Mouse (Mus musculus): ENCODE data around the gene Asah2. TPM values are rescaled to one million over a fixed set of nuclear protein-coding genes. Genes with fewer than 3 reads are reported as not detected.

The Asah2 gene
- polyA plus RNA-seq, 1 experiment: 20.0 TPM

DNA sequence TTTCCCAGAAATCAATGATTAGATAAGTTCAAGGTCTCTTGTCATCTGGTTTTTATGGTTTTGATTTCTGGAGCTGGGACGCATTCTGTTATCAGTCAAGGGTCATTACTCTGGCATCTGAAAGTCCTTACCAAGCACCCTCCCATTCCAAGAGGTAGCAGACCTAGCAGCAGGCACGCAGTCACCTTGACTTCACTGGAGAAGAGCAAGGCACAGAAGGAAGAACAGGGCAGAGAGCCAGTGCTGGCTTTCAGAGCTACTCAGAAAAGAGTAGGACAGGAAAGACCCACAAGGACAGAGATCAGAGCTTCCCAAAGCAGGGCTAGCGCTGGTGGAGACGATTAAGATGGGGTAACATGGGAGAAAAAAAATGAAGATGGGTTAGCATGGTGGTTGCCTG is 75.1 kb downstream of the Asah2 start:
- Histone ChIP-seq H3K27ac (ENCODE audit: insufficient read depth, low read depth, low read length) (no peak overlapping the region), H3K36me3 (ENCODE audit: control insufficient read depth, insufficient read depth, low read length) (no peaks in the 10 kb centered on the region), H3K4me3 (ENCODE audit: insufficient read depth, low read depth, low read length) (no peak overlapping the region), H3K4me1 (ENCODE audit: control insufficient read depth, insufficient read depth, low read length) (no peaks in the 10 kb centered on the region), H3K27me3 (replicated peaks; ENCODE audit: control insufficient read depth, insufficient read depth, low read length) (no peaks in the 10 kb centered on the region)
- TF ChIP-seq CTCF (conservative IDR thresholded peaks at IDR 0.05; ENCODE audit: insufficient read depth, insufficient read length, low read depth, low read length) (no peak), POLR2A (IDR thresholded peaks at IDR 0.05; ENCODE audit: low read depth, low read length) (no peak)
- DNase-seq: no peak
- 65% methylated on average over 4 of the region's 4 CpGs for WGBS

DNA sequence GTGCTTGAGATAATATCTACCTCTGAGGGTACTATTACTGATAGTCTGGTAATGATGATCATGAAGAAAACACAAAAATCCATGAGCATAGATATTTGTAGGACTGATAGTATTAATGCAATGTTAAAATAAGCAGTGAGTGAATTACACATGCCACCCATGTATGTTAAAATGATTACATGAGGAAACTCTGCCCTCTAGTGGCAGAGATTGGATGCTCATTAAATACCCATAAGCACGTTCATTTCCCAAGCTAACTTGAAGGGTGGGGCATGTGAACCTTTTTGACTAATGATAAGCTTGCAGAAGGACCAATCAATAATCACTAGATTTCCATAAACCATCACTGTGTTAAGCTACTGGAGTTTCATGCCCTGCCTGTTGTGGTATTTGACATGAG is 77.6 kb downstream of the Asah2 start:
- H3K4me1 ChIP-seq (ENCODE audit: control insufficient read depth, insufficient read depth, low read length): no peaks in the 10 kb centered on the region
- H3K27ac ChIP-seq (ENCODE audit: insufficient read depth, low read depth, low read length): no peak overlapping the region
- H3K4me3 ChIP-seq (ENCODE audit: insufficient read depth, low read depth, low read length): no peak overlapping the region
- no peaks in the 10 kb centered on the region for H3K27me3 ChIP-seq (replicated peaks; ENCODE audit: control insufficient read depth, insufficient read depth, low read length)
- no peaks in the 10 kb centered on the region for H3K36me3 ChIP-seq (ENCODE audit: control insufficient read depth, insufficient read depth, low read length)
- WGBS: 0% methylated on average over 1 of the region's 1 CpGs
- DNase-seq: peak; percentile 64
- TF ChIP-seq CTCF (conservative IDR thresholded peaks at IDR 0.05; ENCODE audit: insufficient read depth, insufficient read length, low read depth, low read length) (no peak), POLR2A (IDR thresholded peaks at IDR 0.05; ENCODE audit: low read depth, low read length) (no peak)

DNA sequence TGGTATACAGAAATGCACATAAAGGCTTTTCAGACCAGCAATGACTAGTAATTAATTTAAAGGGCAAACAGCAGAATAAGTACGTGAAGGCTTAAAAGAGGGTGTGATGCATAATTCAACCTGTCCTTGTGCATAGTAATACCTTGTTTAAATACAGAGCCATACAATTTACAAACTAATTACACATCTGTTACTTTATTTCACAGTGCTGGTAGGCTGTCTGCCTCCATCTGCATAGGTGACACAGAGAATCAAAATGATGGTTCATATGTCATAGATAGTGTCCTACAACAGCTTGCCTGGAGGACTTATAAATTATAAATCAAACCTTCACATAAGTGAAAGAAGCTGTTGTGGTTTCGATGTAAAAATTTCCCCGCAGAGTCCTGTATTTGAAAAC is 82.6 kb downstream of the Asah2 start:
- H3K4me1 ChIP-seq (ENCODE audit: control insufficient read depth, insufficient read depth, low read length): no peaks in the 10 kb centered on the region
- DNase-seq: no peak
- WGBS: 90% methylated on average over 3 of the region's 3 CpGs

DNA sequence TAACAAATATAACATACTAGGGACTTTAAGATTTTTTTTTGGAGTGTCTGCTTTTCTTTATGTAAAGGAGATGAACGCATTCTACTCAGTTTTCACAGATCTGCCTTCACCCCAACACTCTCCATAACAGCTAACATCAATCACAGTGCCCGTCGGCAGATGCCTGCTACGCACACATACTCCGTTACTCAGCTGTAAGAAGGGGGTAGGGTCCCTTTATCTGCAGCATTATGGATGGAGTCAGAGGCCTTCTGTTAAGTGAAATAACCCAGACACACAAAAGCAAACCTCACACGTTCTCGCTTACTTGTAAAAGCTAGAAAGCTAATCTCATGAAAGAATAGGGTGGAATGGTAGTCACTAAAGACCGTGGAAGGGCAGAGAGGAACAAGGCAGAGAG is 88.3 kb downstream of the Asah2 start:
- H3K4me3 ChIP-seq (ENCODE audit: insufficient read depth, low read depth, low read length): no peak overlapping the region
- H3K36me3 ChIP-seq (ENCODE audit: control insufficient read depth, insufficient read depth, low read length): no peaks in the 10 kb centered on the region; the same call in 1 of the 2 replicates
- 86% methylated on average over 8 of the region's 8 CpGs for whole genome bisulfite sequencing

More for the DNA sequence above, 82.6 kb downstream of the Asah2 start:
- Histone ChIP-seq H3K4me3 (ENCODE audit: insufficient read depth, low read depth, low read length) (no peak overlapping the region), H3K27ac (ENCODE audit: insufficient read depth, low read depth, low read length) (no peak overlapping the region), H3K36me3 (ENCODE audit: control insufficient read depth, insufficient read depth, low read length) (no peaks in the 10 kb centered on the region; the same call in 1 of the 2 replicates), H3K27me3 (replicated peaks; ENCODE audit: control insufficient read depth, insufficient read depth, low read length) (no peaks in the 10 kb centered on the region)
- TF ChIP-seq CTCF (conservative IDR thresholded peaks at IDR 0.05; ENCODE audit: insufficient read depth, insufficient read length, low read depth, low read length) (no peak), POLR2A (IDR thresholded peaks at IDR 0.05; ENCODE audit: low read depth, low read length) (no peak)

GRCm38 (mm10) chr19:32018585-32018984 is 89.4 kb downstream of the Asah2 start:
- Histone ChIP-seq H3K4me1 (ENCODE audit: control insufficient read depth, insufficient read depth, low read length) (0 out of 2 replicates have a peak, but pooled peaks cover 3% of the 10 kb centered on the region), H3K4me3 (ENCODE audit: insufficient read depth, low read depth, low read length) (no peak overlapping the region), H3K36me3 (ENCODE audit: control insufficient read depth, insufficient read depth, low read length) (no peaks in the 10 kb centered on the region; the same call in none of the 2 replicates), H3K27me3 (replicated peaks; ENCODE audit: control insufficient read depth, insufficient read depth, low read length) (no peaks in the 10 kb centered on the region), H3K27ac (ENCODE audit: insufficient read depth, low read depth, low read length) (no peak overlapping the region)
- TF ChIP-seq POLR2A (IDR thresholded peaks at IDR 0.05; ENCODE audit: low read depth, low read length): no peak
- no peak for TF ChIP-seq CTCF (conservative IDR thresholded peaks at IDR 0.05; ENCODE audit: insufficient read depth, insufficient read length, low read depth, low read length)
- DNase-seq: peak; percentile 36
- WGBS: 39% methylated on average over 7 of the region's 7 CpGs

More for the DNA sequence above, 88.3 kb downstream of the Asah2 start:
- H3K27me3 ChIP-seq (replicated peaks; ENCODE audit: control insufficient read depth, insufficient read depth, low read length): no peaks in the 10 kb centered on the region
- no peak for DNase-seq
- TF ChIP-seq POLR2A (IDR thresholded peaks at IDR 0.05; ENCODE audit: low read depth, low read length) (no peak), CTCF (conservative IDR thresholded peaks at IDR 0.05; ENCODE audit: insufficient read depth, insufficient read length, low read depth, low read length) (no peak)
- 0 out of 2 replicates have a peak, but pooled peaks cover 3% of the 10 kb centered on the region for H3K4me1 ChIP-seq (ENCODE audit: control insufficient read depth, insufficient read depth, low read length)
- H3K27ac ChIP-seq (ENCODE audit: insufficient read depth, low read depth, low read length): no peak overlapping the region

DNA sequence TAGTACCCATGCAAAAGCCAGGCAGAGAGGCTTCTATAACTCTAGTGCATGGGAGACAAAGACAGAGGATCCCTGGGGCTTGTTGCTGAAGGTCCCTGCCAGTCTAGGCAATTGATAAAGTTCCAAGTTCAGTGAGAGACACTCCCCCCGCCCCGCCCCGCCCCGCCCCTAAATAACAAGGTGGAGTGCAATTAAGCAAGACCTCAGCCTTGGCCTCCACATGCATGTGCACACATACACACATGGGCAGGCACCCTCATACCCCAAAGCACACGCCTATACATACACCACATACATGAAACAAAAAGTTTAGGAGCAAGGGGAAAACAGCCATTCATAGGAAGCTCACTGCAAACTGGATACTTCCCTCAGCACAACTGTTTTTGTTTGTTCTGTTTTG is 90.0 kb downstream of the Asah2 start:
- Histone ChIP-seq H3K36me3 (ENCODE audit: control insufficient read depth, insufficient read depth, low read length) (no peaks in the 10 kb centered on the region; the same call in none of the 2 replicates), H3K4me3 (ENCODE audit: insufficient read depth, low read depth, low read length) (no peak overlapping the region), H3K27me3 (replicated peaks; ENCODE audit: control insufficient read depth, insufficient read depth, low read length) (no peaks in the 10 kb centered on the region), H3K27ac (ENCODE audit: insufficient read depth, low read depth, low read length) (no peak overlapping the region), H3K4me1 (ENCODE audit: control insufficient read depth, insufficient read depth, low read length) (0 out of 2 replicates have a peak, but pooled peaks cover 3% of the 10 kb centered on the region)
- DNase-seq: no peak
- TF ChIP-seq POLR2A (IDR thresholded peaks at IDR 0.05; ENCODE audit: low read depth, low read length) (no peak), CTCF (conservative IDR thresholded peaks at IDR 0.05; ENCODE audit: insufficient read depth, insufficient read length, low read depth, low read length) (no peak)
- WGBS: 95% methylated on average over 5 of the region's 5 CpGs

DNA sequence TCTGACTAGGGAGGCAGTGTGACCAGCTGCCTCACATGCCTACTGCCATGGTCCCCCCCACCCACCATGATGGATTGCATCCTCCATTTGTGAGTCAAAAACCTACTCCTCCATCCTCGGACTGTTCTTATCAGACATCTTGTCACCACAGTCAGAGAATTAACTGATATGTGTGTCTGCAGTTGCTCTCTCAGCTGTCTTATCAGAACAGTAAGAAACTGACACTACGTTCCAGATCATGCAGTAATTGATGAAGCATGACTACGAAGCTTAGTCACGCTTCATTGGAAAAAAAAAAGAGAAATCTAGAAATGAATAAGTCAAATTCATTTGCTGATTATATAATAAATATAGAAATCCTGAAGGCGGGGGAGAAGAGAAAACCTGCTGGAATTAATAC is 105.4 kb downstream of the Asah2 start:
- H3K27me3 ChIP-seq (replicated peaks; ENCODE audit: control insufficient read depth, insufficient read depth, low read length): no peaks in the 10 kb centered on the region
- H3K36me3 ChIP-seq (ENCODE audit: control insufficient read depth, insufficient read depth, low read length): no peaks in the 10 kb centered on the region; the same call in 1 of the 2 replicates
- H3K27ac ChIP-seq (ENCODE audit: insufficient read depth, low read depth, low read length): no peak overlapping the region
- no peaks in the 10 kb centered on the region for H3K4me1 ChIP-seq (ENCODE audit: control insufficient read depth, insufficient read depth, low read length)
- TF ChIP-seq CTCF (conservative IDR thresholded peaks at IDR 0.05; ENCODE audit: insufficient read depth, insufficient read length, low read depth, low read length): no peak
- no peak for TF ChIP-seq POLR2A (IDR thresholded peaks at IDR 0.05; ENCODE audit: low read depth, low read length)
- no peak overlapping the region for H3K4me3 ChIP-seq (ENCODE audit: insufficient read depth, low read depth, low read length)
- WGBS: 75% methylated on average over 5 of the region's 5 CpGs
- no peak for DNase-seq
